Mouse (Mus musculus) lung, adult 2 months (tissue): Measurements from ENCODE around the gene Kctd8. TPM values are rescaled to one million over a fixed set of nuclear protein-coding genes. Genes with fewer than 3 reads are reported as not detected.
"Not testable (repeated sequence)": the region's sequence is repeated elsewhere in the genome, so short reads cannot be mapped to it uniquely, and the experiment has no call there.

ENCODE experiments used
- DNase-seq: peaks from one replicate; pipeline ENCODE4 v3.0.0; 2022
- H3K4me1 ChIP-seq: fragments of 200-500 bp; 2 replicates; pipeline ENCODE4 v1.6.1; 2011; ENCODE audit warnings: low read length; ENCODE audit not compliant: control insufficient read depth, insufficient read depth
- H3K4me3 ChIP-seq: fragments of 200-500 bp; replicated peaks from 2 replicates; pipeline ENCODE3; 2011; ENCODE audit warnings: low read depth, mild to moderate bottlenecking, control low read depth, low read length; ENCODE audit errors: extremely low read depth
- CTCF ChIP-seq: fragments of 200-500 bp; IDR thresholded peaks from 2 replicates; pipeline ENCODE4 v1.5.1; 2011; ENCODE audit warnings: mild to moderate bottlenecking, low read length, control low read depth; ENCODE audit not compliant: insufficient read depth
- POLR2A ChIP-seq: fragments of 200-500 bp; IDR thresholded peaks from 2 replicates; pipeline ENCODE4 v1.6.1; 2011; ENCODE audit warnings: low read depth, mild to moderate bottlenecking, control low read depth, low read length, borderline replicate concordance; ENCODE audit errors: extremely low read depth
- WGBS: fragments of 180-500 bp; shearing (Covaris S2); methylation state at CpG from one replicate; pipeline ENCODE4 v1.1.7; 2018; 5-methylcytosine and 5-hydroxymethylcytosine counted together
- polyA plus RNA-seq: library from polyadenylated mRNA; depleted of rRNA; stranded (reverse); fragments of >200 nt; gene quantifications from 2 replicates; pipeline ENCODE4 v1.2.3, GENCODE M21; 2012

Kctd8 gene
- polyA plus RNA-seq, 1 experiment, result 3.2 TPM

- H3K4me1 ChIP-seq, result no peaks in the 10 kb centered on the region
- no peak for TF ChIP-seq CTCF
- TF ChIP-seq POLR2A, result no peak
- H3K4me3 ChIP-seq, result no peak overlapping the region
- DNase-seq, result no peak
- 15% methylated on average over 1 of the region's 1 CpGs for WGBS
Measured at GRCm38 (mm10) chr5:69301665-69302064, 39.8 kb downstream of the Kctd8 start.

GRCm38 (mm10) chr5:69292353-69292752, 49.1 kb downstream of the Kctd8 start:
- H3K4me1 ChIP-seq, result no peaks in the 10 kb centered on the region
- WGBS, result 69% methylated on average over 6 of the region's 6 CpGs
- DNase-seq, result no peak
- TF ChIP-seq CTCF, result no peak
- no peak for TF ChIP-seq POLR2A
- H3K4me3 ChIP-seq, result no peak overlapping the region

- no peak for DNase-seq
- Histone ChIP-seq H3K4me1 (no peaks in the 10 kb centered on the region), H3K4me3 (no peak overlapping the region)
- 69% methylated on average over 6 of the region's 6 CpGs for WGBS
- TF ChIP-seq CTCF (no peak), POLR2A (no peak)
Measured at GRCm38 (mm10) chr5:69284359-69284758, 57.1 kb downstream of the Kctd8 start.

- Histone ChIP-seq H3K4me3 (no peak overlapping the region), H3K4me1 (no peaks in the 10 kb centered on the region)
- no peak for TF ChIP-seq POLR2A
- no peak for TF ChIP-seq CTCF
- 59% methylated on average over 2 of the region's 2 CpGs for whole genome bisulfite sequencing
- DNase-seq, result no peak
Measured at GRCm38 (mm10) chr5:69252366-69252765, 89.1 kb downstream of the Kctd8 start.

- 58% methylated on average over 1 of the region's 1 CpGs for WGBS
- DNase-seq, result no peak
- H3K4me1 ChIP-seq, result no peaks in the 10 kb centered on the region
- TF ChIP-seq CTCF (no peak), POLR2A (no peak)
- H3K4me3 ChIP-seq, result no peak overlapping the region
Measured at GRCm38 (mm10) chr5:69241931-69242330, 99.5 kb downstream of the Kctd8 start.

- WGBS, result 62% methylated on average over 4 of the region's 4 CpGs
- TF ChIP-seq CTCF (no peak), POLR2A (no peak)
- no peaks in the 10 kb centered on the region for H3K4me1 ChIP-seq
- H3K4me3 ChIP-seq, result no peak overlapping the region
- DNase-seq, result no peak
Measured at GRCm38 (mm10) chr5:69233560-69233959, 107.9 kb downstream of the Kctd8 start.

- H3K4me1 ChIP-seq, H3K4me3 ChIP-seq, DNase-seq: not testable (repeated sequence)
- WGBS, result 91% methylated on average over 1 of the region's 1 CpGs
Measured at GRCm38 (mm10) chr5:69231649-69232048, 109.8 kb downstream of the Kctd8 start.

GRCm38 (mm10) chr5:69227147-69227546, 114.3 kb downstream of the Kctd8 start:
- TF ChIP-seq CTCF (no peak), POLR2A (no peak)
- WGBS, result 93% methylated on average over 2 of the region's 2 CpGs
- DNase-seq, result no peak
- Histone ChIP-seq H3K4me1 (no peaks in the 10 kb centered on the region), H3K4me3 (no peak overlapping the region)

GRCm38 (mm10) chr5:69222608-69223007, 118.9 kb downstream of the Kctd8 start:
- TF ChIP-seq CTCF (no peak), POLR2A (no peak)
- 63% methylated on average over 1 of the region's 1 CpGs for WGBS
- no peak overlapping the region for H3K4me3 ChIP-seq
- H3K4me1 ChIP-seq, result no peaks in the 10 kb centered on the region
- no peak for DNase-seq

GRCm38 (mm10) chr5:69215216-69215615, 126.3 kb downstream of the Kctd8 start:
- TF ChIP-seq CTCF, result no peak
- no peak for TF ChIP-seq POLR2A
- DNase-seq, result no peak
- no peaks in the 10 kb centered on the region for H3K4me1 ChIP-seq
- no peak overlapping the region for H3K4me3 ChIP-seq
- WGBS, result 71% methylated on average over 3 of the region's 3 CpGs

- DNase-seq, result no peak
- Histone ChIP-seq H3K4me3 (no peak overlapping the region), H3K4me1 (no peaks in the 10 kb centered on the region)
- TF ChIP-seq POLR2A, result no peak
- TF ChIP-seq CTCF, result no peak
Measured at GRCm38 (mm10) chr5:69209401-69209800, 132.1 kb downstream of the Kctd8 start.

- WGBS, result 53% methylated on average over 2 of the region's 2 CpGs
- TF ChIP-seq CTCF (no peak), POLR2A (no peak)
- DNase-seq, result no peak
- Histone ChIP-seq H3K4me3 (no peak overlapping the region), H3K4me1 (no peaks in the 10 kb centered on the region)
Measured at GRCm38 (mm10) chr5:69207713-69208112, 133.8 kb downstream of the Kctd8 start.
